Mouse (Mus musculus): ENCODE measurements around the gene Apoc4. TPM values are rescaled to one million over a fixed set of nuclear protein-coding genes. Genes with fewer than 3 reads are reported as not detected.

Apoc4 gene
- polyA plus RNA-seq, 1 experiment from 2014 or later, result 0.34 TPM

DNA sequence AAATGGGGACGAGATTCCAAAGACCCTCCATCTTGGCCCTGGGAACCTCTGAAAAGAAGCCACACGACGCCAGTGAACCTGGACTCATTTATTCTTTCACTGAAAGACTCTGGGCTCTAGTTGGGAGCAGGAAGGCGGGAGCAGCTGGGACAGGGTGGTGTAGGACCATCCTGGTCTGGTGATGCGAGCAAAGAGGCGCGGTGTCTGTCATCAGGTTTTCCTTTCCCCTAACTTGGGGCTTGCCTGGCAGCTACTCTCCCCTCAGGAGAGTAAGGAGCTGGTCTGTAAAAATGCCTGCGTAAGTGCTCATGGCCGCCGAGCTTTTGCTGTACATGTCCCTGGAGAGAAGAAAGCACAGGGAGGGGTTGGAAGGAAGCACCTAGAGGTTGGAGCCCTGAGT lies 9.8 kb downstream of the Apoc4 start:
- no peak for ATAC-seq (ENCODE audit: low read depth)
- no peaks in the 10 kb centered on the region for H3K9me3 ChIP-seq (ENCODE audit: control insufficient read depth, low read length)
- no peak overlapping the region for H3K27ac ChIP-seq (ENCODE audit: low read length)
- 64% methylated on average over 10 of the region's 10 CpGs for WGBS
- H3K4me2 ChIP-seq (ENCODE audit: low read depth, low read length), result no peak overlapping the region
- no peaks in the 10 kb centered on the region for H3K27me3 ChIP-seq (ENCODE audit: control insufficient read depth, insufficient read depth, low read depth, low read length)
- H3K9ac ChIP-seq (ENCODE audit: low read length), result no peak overlapping the region
- H3K4me1 ChIP-seq (replicated peaks; ENCODE audit: control insufficient read depth, insufficient read depth, low read length), result peaks cover 5% of the 10 kb centered on the region
- H3K36me3 ChIP-seq (ENCODE audit: control insufficient read depth, insufficient read depth, low read length), result no peaks in the 10 kb centered on the region
- no peak overlapping the region for H3K4me3 ChIP-seq (ENCODE audit: low read length)

DNA sequence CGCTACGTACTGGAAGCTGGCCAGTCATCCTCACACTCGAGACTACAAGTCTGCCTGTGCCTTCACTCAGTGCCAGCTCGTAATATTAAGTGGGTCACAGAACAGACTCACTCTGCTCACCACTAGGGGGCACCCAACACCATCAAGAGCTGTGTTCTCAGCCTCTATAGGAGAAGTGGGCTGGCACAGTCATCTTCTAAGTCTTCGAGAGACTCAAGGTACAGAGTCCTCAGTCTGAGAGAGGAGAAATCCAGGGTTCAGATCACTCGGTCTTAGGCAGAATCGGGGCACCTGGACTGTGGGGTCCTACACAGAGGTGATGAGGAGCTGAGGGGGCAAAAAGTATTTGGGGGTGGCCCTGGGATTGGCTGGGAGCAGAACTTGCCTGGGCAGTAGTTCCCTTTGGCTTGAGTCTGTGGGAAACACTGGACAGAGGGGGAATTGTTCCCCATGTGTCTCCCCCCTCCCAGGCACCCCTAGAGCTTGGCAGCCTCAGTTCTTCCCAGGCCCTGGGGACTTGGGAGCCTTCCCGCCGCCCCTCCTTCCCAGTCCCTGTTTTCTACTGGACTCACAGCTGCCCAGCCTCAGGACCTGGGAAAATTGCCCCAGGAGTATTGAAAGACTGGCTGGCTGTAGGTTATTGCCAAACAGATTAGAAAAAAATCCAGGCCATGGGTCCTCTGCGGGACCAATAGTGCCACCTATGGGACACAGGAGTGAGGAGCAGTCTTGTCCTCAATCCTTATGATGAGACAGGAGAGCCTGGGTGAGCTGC lies 12.1 kb downstream of the Apoc4 start:
- ATAC-seq (ENCODE audit: low read depth), result peak; percentile 79
- 8% methylated on average over 10 of the region's 10 CpGs for WGBS
- Histone ChIP-seq H3K4me1 (replicated peaks; ENCODE audit: control insufficient read depth, insufficient read depth, low read length) (peaks cover 11% of the 10 kb centered on the region), H3K27ac (ENCODE audit: low read length) (peak overlapping the region; percentile 79), H3K9ac (ENCODE audit: low read length) (peak overlapping the region; percentile 61), H3K9me3 (ENCODE audit: control insufficient read depth, low read length) (no peaks in the 10 kb centered on the region), H3K4me2 (ENCODE audit: low read depth, low read length) (peak overlapping the region; percentile 46), H3K36me3 (ENCODE audit: control insufficient read depth, insufficient read depth, low read length) (no peaks in the 10 kb centered on the region), H3K27me3 (ENCODE audit: control insufficient read depth, insufficient read depth, low read depth, low read length) (no peaks in the 10 kb centered on the region), H3K4me3 (ENCODE audit: low read length) (peak overlapping the region; percentile 17; the same call in 1 of the 2 replicates)

DNA sequence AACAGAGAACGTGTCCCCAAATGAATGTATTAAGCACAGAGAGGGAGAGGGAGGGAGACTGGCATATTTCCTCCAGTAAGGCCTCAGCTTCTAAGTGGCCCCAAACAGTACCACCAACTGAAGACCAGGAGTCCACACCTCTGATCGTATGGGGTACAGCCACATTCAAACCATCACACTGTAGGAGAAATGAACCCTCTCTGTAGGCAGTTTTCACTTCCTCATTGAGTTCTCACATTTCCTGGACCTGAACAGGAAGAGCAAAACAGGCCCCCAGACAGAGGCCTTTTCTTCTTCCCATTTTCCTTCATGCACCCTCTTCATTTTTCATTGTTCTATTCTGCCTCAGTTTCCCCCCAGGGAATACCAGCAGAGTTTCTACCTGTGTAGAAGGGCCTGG lies 13.8 kb downstream of the Apoc4 start:
- no peaks in the 10 kb centered on the region for H3K9me3 ChIP-seq (ENCODE audit: control insufficient read depth, low read length)
- ATAC-seq (ENCODE audit: low read depth), result no peak
- peaks cover 20% of the 10 kb centered on the region for H3K4me1 ChIP-seq (replicated peaks; ENCODE audit: control insufficient read depth, insufficient read depth, low read length)
- no peaks in the 10 kb centered on the region for H3K27me3 ChIP-seq (ENCODE audit: control insufficient read depth, insufficient read depth, low read depth, low read length)
- no peak overlapping the region for H3K27ac ChIP-seq (ENCODE audit: low read length)
- no peaks in the 10 kb centered on the region for H3K36me3 ChIP-seq (ENCODE audit: control insufficient read depth, insufficient read depth, low read length)
- 64% methylated on average over 2 of the region's 2 CpGs for WGBS
- no peak overlapping the region for H3K4me2 ChIP-seq (ENCODE audit: low read depth, low read length)
- no peak overlapping the region for H3K4me3 ChIP-seq (ENCODE audit: low read length)
- no peak overlapping the region for H3K9ac ChIP-seq (ENCODE audit: low read length)

DNA sequence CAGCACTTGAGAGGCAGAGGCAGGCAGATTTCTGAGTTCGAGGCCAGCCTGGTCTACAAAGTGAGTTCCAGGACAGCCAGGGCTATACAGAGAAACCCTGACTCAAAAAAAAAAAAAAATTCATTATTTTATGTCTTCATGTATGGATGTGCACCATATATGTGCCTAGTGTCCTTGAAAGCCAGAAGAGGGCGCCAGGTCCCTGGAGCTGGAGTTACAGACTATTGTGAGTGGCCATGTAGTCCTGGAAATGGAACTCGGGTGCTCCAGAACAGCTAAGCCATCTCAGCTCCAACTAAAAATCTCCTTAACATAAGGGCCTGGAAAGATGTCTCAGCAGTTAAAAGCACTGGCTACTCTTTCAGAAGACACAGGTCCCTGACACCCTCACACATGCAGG lies 14.5 kb downstream of the Apoc4 start:
- H3K4me3 ChIP-seq (ENCODE audit: low read length), result no peak overlapping the region
- H3K4me2 ChIP-seq (ENCODE audit: low read depth, low read length), result no peak overlapping the region
- H3K4me1 ChIP-seq (replicated peaks; ENCODE audit: control insufficient read depth, insufficient read depth, low read length), result peaks cover 20% of the 10 kb centered on the region
- ATAC-seq (ENCODE audit: low read depth), result no peak
- H3K9ac ChIP-seq (ENCODE audit: low read length), result no peak overlapping the region
- no peak overlapping the region for H3K27ac ChIP-seq (ENCODE audit: low read length)
- 0 out of 2 replicates have a peak, but pooled peaks cover 3% of the 10 kb centered on the region for H3K36me3 ChIP-seq (ENCODE audit: control insufficient read depth, insufficient read depth, low read length)
- 69% methylated on average over 3 of the region's 3 CpGs for WGBS
- no peaks in the 10 kb centered on the region for H3K9me3 ChIP-seq (ENCODE audit: control insufficient read depth, low read length)
- no peaks in the 10 kb centered on the region for H3K27me3 ChIP-seq (ENCODE audit: control insufficient read depth, insufficient read depth, low read depth, low read length)

DNA sequence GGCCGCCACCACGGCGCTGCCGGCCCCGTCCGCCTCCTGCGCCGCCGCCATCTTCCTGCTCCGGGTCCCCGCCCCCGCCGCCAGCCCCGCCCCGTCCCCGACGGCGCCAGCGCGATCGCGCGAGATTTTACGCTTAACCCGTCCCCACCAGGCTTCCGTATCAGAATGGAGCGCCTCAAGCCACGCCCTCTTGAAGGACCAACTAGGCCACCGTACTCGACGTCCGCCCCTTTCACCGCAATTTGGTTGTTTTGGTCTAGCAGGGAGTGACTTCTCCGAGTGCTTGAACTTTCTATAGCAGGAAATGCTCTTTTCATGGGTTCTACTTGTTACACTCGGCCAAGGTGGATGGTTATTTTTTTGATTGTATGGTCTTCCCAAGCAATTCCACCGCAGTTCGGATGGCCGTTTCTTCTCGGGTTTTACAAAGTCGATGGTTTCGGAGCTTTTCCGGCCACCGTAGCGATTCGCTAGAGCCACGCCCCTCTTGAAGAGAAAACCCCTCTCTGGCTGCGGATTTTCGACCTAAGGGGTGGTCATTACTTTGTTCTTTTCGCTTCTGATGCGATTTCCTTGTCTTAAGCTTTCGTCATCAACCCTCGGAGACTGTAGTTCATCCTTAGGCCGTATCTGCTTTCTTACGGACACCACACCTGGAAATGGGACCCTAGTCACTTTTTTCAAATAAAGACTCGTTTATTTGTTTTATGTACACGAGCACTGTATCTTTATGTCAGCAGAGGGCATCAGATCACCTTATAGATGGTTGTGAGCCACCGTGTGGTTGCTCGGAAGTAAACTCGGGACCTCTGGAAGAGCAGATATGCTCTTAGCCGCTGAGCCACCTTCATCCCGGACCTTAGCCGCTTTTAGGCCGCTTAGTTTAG lies 16.1 kb downstream of the Apoc4 start, which contains the start of gene Clptm1:
Gene Clptm1, minus strand, starts transcription at position 79 of the 887 bp plus-strand sequence.
- H3K36me3 ChIP-seq (ENCODE audit: control insufficient read depth, insufficient read depth, low read length), result peaks cover 4% of the 10 kb centered on the region; the same call in 1 of the 2 replicates
- no peaks in the 10 kb centered on the region for H3K27me3 ChIP-seq (ENCODE audit: control insufficient read depth, insufficient read depth, low read depth, low read length)
- peak within 1 kb of the TSS; percentile 99 for H3K9ac ChIP-seq (ENCODE audit: low read length)
- peak within 1 kb of the TSS; percentile 98 for H3K27ac ChIP-seq (ENCODE audit: low read length)
- H3K4me3 ChIP-seq (ENCODE audit: low read length), result peak within 1 kb of the TSS; percentile 99
- ATAC-seq (ENCODE audit: low read depth), result peak; percentile 91
- H3K9me3 ChIP-seq (ENCODE audit: control insufficient read depth, low read length), result no peaks in the 10 kb centered on the region
- peaks cover 20% of the 10 kb centered on the region for H3K4me1 ChIP-seq (replicated peaks; ENCODE audit: control insufficient read depth, insufficient read depth, low read length)
- peak within 1 kb of the TSS; percentile 94 for H3K4me2 ChIP-seq (ENCODE audit: low read depth, low read length)
- under 1% methylated on average over 61 of the region's 63 CpGs for WGBS

DNA sequence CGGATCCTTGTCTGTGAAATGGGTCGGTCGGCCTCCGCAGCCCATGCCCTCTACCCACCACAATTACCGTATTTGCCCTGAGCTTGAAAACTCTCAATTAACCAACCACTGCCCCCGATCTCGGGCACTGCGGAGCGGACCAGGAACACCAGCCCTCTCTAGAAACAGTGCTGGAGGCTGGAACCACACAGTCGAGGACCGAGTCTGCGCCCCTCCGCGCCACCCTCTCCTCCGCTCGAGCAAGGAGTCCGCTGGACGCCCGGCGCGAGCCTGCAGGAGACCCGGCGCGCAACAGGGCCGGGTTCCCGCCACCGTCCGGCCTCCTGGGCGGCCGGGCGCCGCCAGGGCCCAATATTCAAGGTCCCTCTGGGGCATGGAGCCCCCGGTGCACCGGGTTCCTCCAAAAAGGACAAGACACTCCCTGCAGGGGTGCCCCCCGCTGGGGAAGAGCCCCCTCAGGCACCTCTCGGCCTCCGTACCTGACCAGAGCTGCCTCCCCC lies 16.8 kb downstream of the Apoc4 start:
- Histone ChIP-seq H3K36me3 (ENCODE audit: control insufficient read depth, insufficient read depth, low read length) (peaks cover 4% of the 10 kb centered on the region; the same call in 1 of the 2 replicates), H3K27me3 (ENCODE audit: control insufficient read depth, insufficient read depth, low read depth, low read length) (no peaks in the 10 kb centered on the region), H3K27ac (ENCODE audit: low read length) (peak overlapping the region; percentile 48), H3K9me3 (ENCODE audit: control insufficient read depth, low read length) (no peaks in the 10 kb centered on the region), H3K4me3 (ENCODE audit: low read length) (peak overlapping the region; percentile 99), H3K4me2 (ENCODE audit: low read depth, low read length) (peak overlapping the region; percentile 94), H3K4me1 (replicated peaks; ENCODE audit: control insufficient read depth, insufficient read depth, low read length) (peaks cover 20% of the 10 kb centered on the region), H3K9ac (ENCODE audit: low read length) (peak overlapping the region; percentile 99)
- 0% methylated on average over 32 of the region's 37 CpGs for WGBS
- no peak for ATAC-seq (ENCODE audit: low read depth)

DNA sequence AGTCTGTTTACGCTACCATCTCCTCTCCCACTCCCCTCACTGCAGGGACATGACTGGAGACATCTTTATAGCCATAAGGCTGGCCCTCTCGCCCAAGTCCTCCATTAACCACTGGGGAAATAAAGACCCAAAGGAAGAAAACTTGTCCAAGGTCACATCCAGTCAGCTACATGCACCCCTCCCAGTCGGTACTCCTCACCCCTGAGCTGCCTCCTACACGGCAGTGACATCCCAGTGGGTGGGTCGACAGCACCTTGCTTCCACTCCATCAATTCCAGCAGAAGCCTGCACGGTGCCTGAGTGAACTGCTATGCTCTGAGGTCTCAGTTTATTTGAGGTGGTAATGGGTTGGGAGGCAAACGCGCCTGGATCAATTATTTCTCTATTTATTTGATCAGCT lies 17.3 kb downstream of the Apoc4 start:
- no peak overlapping the region for H3K27ac ChIP-seq (ENCODE audit: low read length)
- peaks cover 15% of the 10 kb centered on the region for H3K4me1 ChIP-seq (replicated peaks; ENCODE audit: control insufficient read depth, insufficient read depth, low read length)
- H3K9ac ChIP-seq (ENCODE audit: low read length), result peak overlapping the region; percentile 99
- H3K4me2 ChIP-seq (ENCODE audit: low read depth, low read length), result peak overlapping the region; percentile 94
- peaks cover 4% of the 10 kb centered on the region; the same call in 1 of the 2 replicates for H3K36me3 ChIP-seq (ENCODE audit: control insufficient read depth, insufficient read depth, low read length)
- no peak for ATAC-seq (ENCODE audit: low read depth)
- no peaks in the 10 kb centered on the region for H3K27me3 ChIP-seq (ENCODE audit: control insufficient read depth, insufficient read depth, low read depth, low read length)
- H3K4me3 ChIP-seq (ENCODE audit: low read length), result peak overlapping the region; percentile 99
- WGBS, result 6% methylated on average over 8 of the region's 8 CpGs
- H3K9me3 ChIP-seq (ENCODE audit: control insufficient read depth, low read length), result no peaks in the 10 kb centered on the region

DNA sequence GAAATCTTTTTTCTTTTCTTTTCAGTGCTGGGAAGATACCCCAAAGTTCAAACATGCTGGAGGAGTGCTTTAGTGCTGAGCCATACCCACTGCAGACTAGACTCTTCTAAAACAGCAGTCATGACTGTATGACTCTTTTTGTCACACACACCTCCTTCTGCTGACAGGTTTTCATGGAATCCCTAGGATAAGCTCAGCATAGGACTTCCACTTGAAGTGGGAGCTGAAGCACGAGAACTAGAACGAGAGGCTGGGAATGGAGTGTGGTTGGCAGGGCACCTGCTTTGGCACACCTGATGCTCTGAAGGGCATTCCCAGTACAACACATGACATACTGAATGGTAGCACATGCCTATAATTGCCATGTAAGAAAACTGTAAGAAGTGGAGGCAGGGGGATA lies 28.7 kb downstream of the Apoc4 start:
- ATAC-seq (ENCODE audit: low read depth), result no peak
- Histone ChIP-seq H3K4me2 (ENCODE audit: low read depth, low read length) (no peak overlapping the region), H3K9me3 (ENCODE audit: control insufficient read depth, low read length) (no peaks in the 10 kb centered on the region), H3K4me1 (replicated peaks; ENCODE audit: control insufficient read depth, insufficient read depth, low read length) (no peaks in the 10 kb centered on the region), H3K36me3 (ENCODE audit: control insufficient read depth, insufficient read depth, low read length) (peaks cover 36% of the 10 kb centered on the region), H3K9ac (ENCODE audit: low read length) (no peak overlapping the region), H3K27me3 (ENCODE audit: control insufficient read depth, insufficient read depth, low read depth, low read length) (no peaks in the 10 kb centered on the region), H3K4me3 (ENCODE audit: low read length) (no peak overlapping the region), H3K27ac (ENCODE audit: low read length) (no peak overlapping the region)
- 73% methylated on average over 2 of the region's 2 CpGs for WGBS
